Mouse (Mus musculus) right cerebral cortex, postnatal 14 days (tissue): ENCODE data around the gene Olfr288.

Experiments used
- DNase-seq: peaks from one replicate; pipeline ENCODE4 v3.0.0; 2022

The Olfr288 gene

GRCm38 (mm10) chr15:98195442-98195841 lies at the start of gene Olfr288:
Olfr288 (minus strand) TSS chr15:98195542.
- DNase-seq: no peak

- no peak for DNase-seq
Observed at GRCm38 (mm10) chr15:98235442-98235841, 40.1 kb upstream of the Olfr288 start.

- DNase-seq: no peak
Observed at GRCm38 (mm10) chr15:98234350-98234749, 39.0 kb upstream of the Olfr288 start, which contains the start of gene Olfr286. Olfr286 (minus strand) TSS chr15:98234450.

GRCm38 (mm10) chr15:98226096-98226495 lies 30.8 kb upstream of the Olfr288 start:
- DNase-seq: no peak

GRCm38 (mm10) chr15:98225610-98226009 lies 30.3 kb upstream of the Olfr288 start:
- DNase-seq: no peak

- no peak for DNase-seq
Observed at GRCm38 (mm10) chr15:98222377-98222776, 27.0 kb upstream of the Olfr288 start.

GRCm38 (mm10) chr15:98220877-98221276 lies 25.5 kb upstream of the Olfr288 start, which contains the start of the genes Gm44579 and Olfr287:
Gm44579 (minus strand) TSS chr15:98220977.
Olfr287 (minus strand) TSS chr15:98221056.
- no peak for DNase-seq

GRCm38 (mm10) chr15:98214130-98214529 lies 18.8 kb upstream of the Olfr288 start:
- DNase-seq: no peak

GRCm38 (mm10) chr15:98213336-98213870 lies 18.1 kb upstream of the Olfr288 start:
- DNase-seq: no peak

- no peak for DNase-seq
Observed at GRCm38 (mm10) chr15:98209676-98210075, 14.3 kb upstream of the Olfr288 start.

- DNase-seq: no peak
Observed at GRCm38 (mm10) chr15:98184456-98184855, 10.9 kb downstream of the Olfr288 start.

GRCm38 (mm10) chr15:98181856-98182570 lies 13.3 kb downstream of the Olfr288 start:
- no peak for DNase-seq

- DNase-seq: peak; percentile 87
Observed at GRCm38 (mm10) chr15:98181132-98181711, 14.1 kb downstream of the Olfr288 start.

- DNase-seq: no peak
Observed at GRCm38 (mm10) chr15:98180567-98181131, 14.7 kb downstream of the Olfr288 start.

GRCm38 (mm10) chr15:98177320-98177719 lies 18.0 kb downstream of the Olfr288 start:
- DNase-seq: no peak

GRCm38 (mm10) chr15:98173821-98174220 lies 21.5 kb downstream of the Olfr288 start:
- DNase-seq: peak; percentile 84

- DNase-seq: no peak
Observed at GRCm38 (mm10) chr15:98172113-98172512, 23.2 kb downstream of the Olfr288 start.

- DNase-seq: no peak
Observed at GRCm38 (mm10) chr15:98170917-98171316, 24.4 kb downstream of the Olfr288 start.

GRCm38 (mm10) chr15:98170365-98170764 lies 25.0 kb downstream of the Olfr288 start:
- DNase-seq: peak; percentile 62

GRCm38 (mm10) chr15:98168622-98169004 lies 26.7 kb downstream of the Olfr288 start:
- no peak for DNase-seq

GRCm38 (mm10) chr15:98167645-98168621 lies 27.4 kb downstream of the Olfr288 start:
- DNase-seq: peak; percentile 89

GRCm38 (mm10) chr15:98166963-98167644 lies 28.2 kb downstream of the Olfr288 start, which contains the start of gene Ccdc184:
Ccdc184 (plus strand) TSS chr15:98167158.
- DNase-seq: peak; percentile 49
